Mouse (Mus musculus): Measurements from ENCODE around the gene Slc13a3.

Slc13a3 gene

GRCm38 (mm10) chr2:165475850-165476249 is 2.8 kb upstream of the Slc13a3 start:
- no peak for DNase-seq (ENCODE audit: low read depth, low spot score)

GRCm38 (mm10) chr2:165475412-165475811 is 2.4 kb upstream of the Slc13a3 start:
- DNase-seq (ENCODE audit: low read depth, low spot score) = no peak

GRCm38 (mm10) chr2:165471943-165472342 is 1.1 kb downstream of the Slc13a3 start:
- DNase-seq (ENCODE audit: low read depth, low spot score) = no peak

GRCm38 (mm10) chr2:165470167-165470566 is 2.9 kb downstream of the Slc13a3 start:
- no peak for DNase-seq (ENCODE audit: low read depth, low spot score)

GRCm38 (mm10) chr2:165467824-165468452 is 5.1 kb downstream of the Slc13a3 start:
- no peak for DNase-seq (ENCODE audit: low read depth, low spot score)

- DNase-seq (ENCODE audit: low read depth, low spot score) = no peak
These were observed 13.4 kb downstream of the Slc13a3 start for GRCm38 (mm10) chr2:165459663-165460062.

GRCm38 (mm10) chr2:165458189-165458588 is 14.8 kb downstream of the Slc13a3 start:
- DNase-seq (ENCODE audit: low read depth, low spot score) = no peak

- no peak for DNase-seq (ENCODE audit: low read depth, low spot score)
These were observed 16.3 kb downstream of the Slc13a3 start for GRCm38 (mm10) chr2:165456710-165457109.

GRCm38 (mm10) chr2:165452730-165453693 is 20.0 kb downstream of the Slc13a3 start:
- DNase-seq (ENCODE audit: low read depth, low spot score) = no peak

GRCm38 (mm10) chr2:165448475-165448874 is 24.6 kb downstream of the Slc13a3 start:
- DNase-seq (ENCODE audit: low read depth, low spot score) = no peak

GRCm38 (mm10) chr2:165444861-165445260 is 28.2 kb downstream of the Slc13a3 start:
- DNase-seq (ENCODE audit: low read depth, low spot score) = no peak

GRCm38 (mm10) chr2:165442981-165443380 is 30.0 kb downstream of the Slc13a3 start:
- DNase-seq (ENCODE audit: low read depth, low spot score) = no peak

GRCm38 (mm10) chr2:165441613-165442012 is 31.4 kb downstream of the Slc13a3 start:
- no peak for DNase-seq (ENCODE audit: low read depth, low spot score)

GRCm38 (mm10) chr2:165439613-165440012 is 33.4 kb downstream of the Slc13a3 start:
- DNase-seq (ENCODE audit: low read depth, low spot score) = no peak

- no peak for DNase-seq (ENCODE audit: low read depth, low spot score)
These were observed 34.1 kb downstream of the Slc13a3 start for GRCm38 (mm10) chr2:165438881-165439280.

- no peak for DNase-seq (ENCODE audit: low read depth, low spot score)
These were observed 44.3 kb downstream of the Slc13a3 start for GRCm38 (mm10) chr2:165428694-165429093.

GRCm38 (mm10) chr2:165420195-165420594 is 52.8 kb downstream of the Slc13a3 start:
- no peak for DNase-seq (ENCODE audit: low read depth, low spot score)

- DNase-seq (ENCODE audit: low read depth, low spot score) = no peak
These were observed 53.3 kb downstream of the Slc13a3 start for GRCm38 (mm10) chr2:165419670-165420111.

- no peak for DNase-seq (ENCODE audit: low read depth, low spot score)
These were observed 54.5 kb downstream of the Slc13a3 start for GRCm38 (mm10) chr2:165418577-165418976.

GRCm38 (mm10) chr2:165417291-165417690 is 55.7 kb downstream of the Slc13a3 start:
- no peak for DNase-seq (ENCODE audit: low read depth, low spot score)

GRCm38 (mm10) chr2:165415795-165416194 is 57.2 kb downstream of the Slc13a3 start:
- no peak for DNase-seq (ENCODE audit: low read depth, low spot score)

GRCm38 (mm10) chr2:165415141-165415721 is 57.8 kb downstream of the Slc13a3 start:
- DNase-seq (ENCODE audit: low read depth, low spot score) = no peak

All from retina, adult 2 months (tissue).